Mouse (Mus musculus) retina, postnatal 1 day (tissue): ENCODE results near the gene Fhit.
"Not testable (repeated sequence)": the region's sequence is repeated elsewhere in the genome, so short reads cannot be mapped to it uniquely, and the experiment has no call there.

Source experiments
- DNase-seq: peaks from one replicate; pipeline ENCODE4 v3.0.0-alpha.2; 2012

Gene Fhit

GRCm38 (mm10) chr14:9852041-9852440 lies 1309.8 kb downstream of the Fhit start:
- DNase-seq, result no peak

- peak; percentile 2 for DNase-seq
These were observed 1329.5 kb downstream of the Fhit start for GRCm38 (mm10) chr14:9832290-9832689.

GRCm38 (mm10) chr14:9828699-9829240 lies 1333.1 kb downstream of the Fhit start:
- DNase-seq, result not testable (repeated sequence)

- no peak for DNase-seq
These were observed 1345.9 kb downstream of the Fhit start for GRCm38 (mm10) chr14:9815963-9816362.

GRCm38 (mm10) chr14:9811847-9812321 lies 1350.0 kb downstream of the Fhit start:
- DNase-seq, result peak; percentile 4

- DNase-seq, result peak; percentile 24
These were observed 1350.5 kb downstream of the Fhit start for GRCm38 (mm10) chr14:9811177-9811846.

GRCm38 (mm10) chr14:9793403-9793802 lies 1368.4 kb downstream of the Fhit start:
- DNase-seq, result no peak

- no peak for DNase-seq
These were observed 1373.4 kb downstream of the Fhit start for GRCm38 (mm10) chr14:9788402-9788950.

- DNase-seq, result no peak
These were observed 1374.4 kb downstream of the Fhit start for GRCm38 (mm10) chr14:9787389-9787788.

GRCm38 (mm10) chr14:9785861-9786260 lies 1376.0 kb downstream of the Fhit start:
- no peak for DNase-seq

- DNase-seq, result no peak
These were observed 1410.5 kb downstream of the Fhit start for GRCm38 (mm10) chr14:9751341-9751740.

- DNase-seq, result no peak
These were observed 1413.1 kb downstream of the Fhit start for GRCm38 (mm10) chr14:9748709-9749108.

- DNase-seq, result no peak
These were observed 1439.8 kb downstream of the Fhit start for GRCm38 (mm10) chr14:9721917-9722472.

- DNase-seq, result no peak
These were observed 1463.2 kb downstream of the Fhit start for GRCm38 (mm10) chr14:9698621-9699020.

GRCm38 (mm10) chr14:9697101-9697500 lies 1464.7 kb downstream of the Fhit start:
- no peak for DNase-seq

- DNase-seq, result peak; percentile 15
These were observed 1465.8 kb downstream of the Fhit start for GRCm38 (mm10) chr14:9696004-9696403.

- peak; percentile 77 for DNase-seq
These were observed 1466.6 kb downstream of the Fhit start for GRCm38 (mm10) chr14:9695217-9695690.

- no peak for DNase-seq
These were observed 1473.1 kb downstream of the Fhit start for GRCm38 (mm10) chr14:9688664-9689257.

- no peak for DNase-seq
These were observed 1477.5 kb downstream of the Fhit start for GRCm38 (mm10) chr14:9684362-9684761.

GRCm38 (mm10) chr14:9672728-9673127 lies 1489.1 kb downstream of the Fhit start:
- no peak for DNase-seq

- DNase-seq, result no peak
These were observed 1490.1 kb downstream of the Fhit start for GRCm38 (mm10) chr14:9671776-9672175.

GRCm38 (mm10) chr14:9669766-9670165 lies 1492.1 kb downstream of the Fhit start:
- DNase-seq, result no peak

- no peak for DNase-seq
These were observed 1503.4 kb downstream of the Fhit start for GRCm38 (mm10) chr14:9658445-9658844.
